Mouse (Mus musculus) cerebellum, adult 9-11 months (tissue): ENCODE measurements around the gene Gm20695.

Experiments used
- DNase-seq: peaks from one replicate; pipeline ENCODE4 v3.0.0; 2022

Gene Gm20695

DNA sequence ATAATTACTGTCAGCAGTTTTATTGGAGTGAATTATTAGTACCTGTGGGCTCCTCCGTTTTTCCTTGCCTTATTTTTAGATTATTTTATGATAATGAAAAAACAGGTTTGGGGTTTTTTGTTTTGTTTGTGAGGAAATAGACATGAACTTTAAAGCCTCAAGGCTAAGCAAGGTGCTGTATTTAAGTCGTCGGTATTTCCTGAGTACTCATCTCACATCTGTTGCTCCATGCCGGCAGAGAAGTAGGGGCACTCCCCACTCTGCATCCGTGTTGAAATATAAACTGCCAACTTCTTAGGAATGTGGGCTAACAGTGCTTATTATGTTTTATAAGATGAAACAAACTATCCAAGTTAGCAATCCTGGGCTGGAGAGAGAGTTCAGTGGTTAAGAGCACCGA, 11.6 kb downstream of the Gm20695 start:
- DNase-seq, result no peak

DNA sequence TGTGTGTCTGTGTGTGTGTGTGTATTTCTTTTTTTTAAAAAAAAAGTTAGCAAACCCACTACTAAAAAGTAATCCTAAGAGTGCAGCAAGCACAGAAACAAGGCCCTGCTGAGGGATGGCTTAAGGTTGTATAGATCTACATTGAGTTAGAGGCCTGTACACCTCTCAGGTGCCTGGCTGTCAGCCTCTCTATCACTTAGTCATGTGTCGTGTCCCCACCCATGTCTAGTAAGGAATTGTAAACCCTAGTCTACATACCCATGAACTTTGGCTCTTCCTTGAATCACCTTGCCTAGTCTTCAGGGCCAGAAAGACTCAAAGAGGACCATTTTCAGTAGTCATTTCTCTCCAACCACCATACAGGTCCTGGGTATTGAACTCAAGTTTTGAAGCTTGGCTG, 12.1 kb downstream of the Gm20695 start:
- no peak for DNase-seq

DNA sequence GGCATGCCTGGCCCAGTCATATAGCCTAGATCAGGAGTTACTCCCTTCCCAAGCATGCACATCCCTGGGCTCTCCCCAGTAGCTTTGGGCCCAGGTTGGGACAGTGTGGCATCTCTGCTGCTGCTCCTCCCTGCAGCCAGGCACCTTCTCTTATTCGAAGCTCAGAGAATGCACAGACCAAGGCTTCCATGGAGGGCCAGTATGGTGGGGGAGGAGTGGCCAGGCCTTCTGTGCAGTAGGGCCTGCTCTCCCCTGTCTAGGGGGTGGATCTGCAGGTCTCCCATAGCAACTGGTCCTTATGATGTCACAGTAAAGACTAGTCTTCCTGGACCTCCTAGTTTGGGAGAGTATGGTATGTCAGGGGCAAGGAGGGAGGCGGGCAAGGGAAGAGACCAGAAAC, 23.0 kb downstream of the Gm20695 start:
- DNase-seq, result no peak

DNA sequence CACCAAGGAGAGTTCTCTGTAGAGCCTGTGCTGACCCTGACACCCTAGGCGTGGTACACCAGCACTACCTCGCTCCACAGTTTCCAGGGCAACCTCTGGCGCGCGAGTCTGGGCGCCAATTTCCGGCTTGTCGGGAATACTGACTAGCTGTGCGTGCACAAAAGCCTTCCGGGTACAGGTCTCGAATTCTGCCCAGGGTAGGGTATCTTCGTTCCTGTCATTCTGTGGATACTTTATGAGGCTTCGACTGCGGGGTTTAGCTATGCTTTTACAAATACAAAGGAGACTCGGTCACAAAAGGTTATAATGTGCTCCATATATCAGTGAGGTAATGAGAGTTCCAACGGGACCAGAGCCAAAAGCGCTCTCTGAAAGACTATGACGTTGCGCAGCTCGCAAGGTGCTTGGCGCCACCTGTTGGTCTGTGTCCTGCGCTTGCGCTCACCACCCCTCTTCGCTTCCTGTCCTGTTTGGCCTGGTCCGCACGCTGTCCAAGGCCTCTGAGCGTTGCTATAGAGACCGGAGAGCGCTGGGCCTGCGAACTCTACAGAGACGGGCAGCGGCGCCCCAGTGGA, 24.2 kb downstream of the Gm20695 start, which contains the start of the genes 1700037C18Rik and Cluap1:
Gene 1700037C18Rik (minus strand): TSS at position 153 of the 575 bp plus-strand sequence.
Gene Cluap1 (plus strand): TSS at position 265 of the 575 bp plus-strand sequence.
- peak; percentile 95 for DNase-seq

DNA sequence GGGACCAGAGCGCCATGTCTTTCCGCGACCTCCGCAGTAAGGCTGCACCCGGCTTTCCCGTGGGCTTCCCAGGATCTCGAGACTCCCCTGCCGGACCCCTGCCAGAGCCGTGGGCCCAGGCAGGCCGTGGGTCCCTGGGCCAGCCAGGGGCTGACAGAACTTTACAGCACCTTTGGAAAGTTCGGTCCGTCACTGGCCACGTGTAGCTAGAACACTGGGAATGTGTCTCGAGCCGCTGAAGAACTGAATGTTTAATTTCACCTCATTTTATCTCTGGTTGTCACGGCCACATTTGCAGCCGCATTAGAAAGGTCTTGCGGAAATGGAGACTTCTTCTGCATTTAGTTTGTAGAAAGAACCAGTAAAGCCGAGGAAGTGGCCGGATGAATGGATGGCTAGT, 24.7 kb downstream of the Gm20695 start:
- no peak for DNase-seq

DNA sequence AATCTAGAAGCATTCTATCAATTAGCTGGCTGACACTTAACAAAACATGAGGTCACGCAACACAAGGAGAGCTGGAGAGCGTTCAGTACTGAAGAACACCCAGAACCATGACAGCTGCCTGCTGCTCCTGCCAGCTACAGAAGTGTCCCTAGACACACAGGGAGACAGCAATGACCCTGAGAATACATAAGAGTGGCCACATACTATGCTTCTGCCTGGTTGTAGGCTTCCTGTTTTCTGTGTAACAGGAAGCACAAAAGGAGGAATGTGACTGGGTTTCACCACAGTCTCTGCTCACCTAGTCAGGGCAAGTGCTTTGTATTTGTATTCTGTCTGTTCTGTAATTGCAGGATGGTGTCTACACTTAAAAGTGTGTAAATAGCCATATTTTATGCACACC, 36.3 kb downstream of the Gm20695 start:
- DNase-seq, result no peak

DNA sequence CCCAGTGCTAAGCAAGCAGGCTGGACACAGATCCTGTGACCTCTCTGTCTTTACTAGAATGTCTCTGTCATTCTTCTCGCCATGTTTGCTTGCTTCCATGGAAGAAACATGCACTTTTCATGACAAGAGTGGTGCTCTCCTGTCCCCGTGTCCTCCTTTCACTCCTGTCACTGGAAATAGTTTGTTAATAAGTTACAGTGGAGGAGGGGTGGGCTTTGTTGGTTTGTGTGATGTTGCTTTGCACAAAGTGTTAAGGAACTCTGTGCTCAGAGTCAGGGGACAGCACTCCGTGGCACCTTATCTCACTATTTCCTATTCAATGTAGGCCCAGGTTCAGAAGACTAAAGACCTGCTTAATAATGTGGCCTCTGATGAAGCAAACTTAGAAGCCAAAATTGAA, 39.1 kb downstream of the Gm20695 start:
- no peak for DNase-seq

DNA sequence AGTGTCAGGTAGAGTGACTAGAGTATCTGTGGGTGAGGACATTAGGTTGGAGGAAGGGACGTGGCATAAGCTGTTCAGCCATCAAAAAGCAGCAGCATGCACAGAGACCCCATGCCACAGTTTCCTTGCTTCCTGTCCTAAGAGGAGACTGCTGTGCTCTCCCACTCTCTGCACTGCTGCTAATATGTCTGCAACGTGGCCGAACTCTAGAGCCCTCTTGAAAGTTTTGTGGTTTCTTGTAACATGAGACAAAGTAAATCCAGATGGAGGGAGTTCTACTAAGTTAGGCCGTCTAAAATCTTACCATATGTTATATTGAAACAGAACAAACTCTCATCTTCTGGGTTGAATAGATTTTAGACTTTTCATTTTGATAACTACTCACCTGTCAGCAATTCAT, 39.5 kb downstream of the Gm20695 start:
- no peak for DNase-seq

DNA sequence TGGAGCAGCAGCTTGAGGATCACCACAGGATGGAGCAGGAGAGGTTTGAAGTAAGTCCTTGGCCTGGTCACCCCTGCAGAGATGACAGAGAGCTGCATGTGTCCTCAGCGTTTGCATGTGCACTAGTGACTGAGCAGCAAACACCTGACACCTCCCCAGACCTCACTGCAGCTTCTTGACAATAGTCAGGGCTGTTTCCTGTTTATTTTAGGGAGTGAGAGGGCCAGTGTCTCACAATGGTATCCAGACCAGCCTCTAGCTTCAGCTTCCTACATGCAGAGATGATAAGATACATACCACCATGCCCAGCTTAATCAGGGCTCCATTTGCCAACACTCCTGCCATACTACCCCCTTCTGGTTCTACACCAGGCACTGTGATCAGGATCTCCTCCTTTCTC, 44.1 kb downstream of the Gm20695 start:
- DNase-seq, result no peak

DNA sequence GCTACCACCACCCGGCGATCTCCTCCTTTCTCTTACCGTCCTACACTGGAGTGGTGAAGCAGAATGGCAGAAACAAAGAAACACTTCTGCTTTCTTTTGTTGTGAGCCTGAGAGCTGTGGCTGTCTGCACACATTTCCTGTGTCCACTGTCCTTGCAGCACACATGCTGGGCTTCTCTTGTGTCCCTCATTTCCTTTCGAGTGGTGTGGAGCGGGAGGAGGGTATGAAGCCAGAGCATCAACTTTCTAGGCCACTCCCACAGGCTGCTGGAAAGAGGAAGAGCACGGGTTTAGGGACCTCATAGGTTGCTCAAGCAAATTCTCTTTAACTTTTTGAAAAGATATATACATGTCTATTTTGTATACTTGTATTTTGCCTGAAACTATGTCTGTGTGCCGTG, 44.7 kb downstream of the Gm20695 start:
- no peak for DNase-seq

DNA sequence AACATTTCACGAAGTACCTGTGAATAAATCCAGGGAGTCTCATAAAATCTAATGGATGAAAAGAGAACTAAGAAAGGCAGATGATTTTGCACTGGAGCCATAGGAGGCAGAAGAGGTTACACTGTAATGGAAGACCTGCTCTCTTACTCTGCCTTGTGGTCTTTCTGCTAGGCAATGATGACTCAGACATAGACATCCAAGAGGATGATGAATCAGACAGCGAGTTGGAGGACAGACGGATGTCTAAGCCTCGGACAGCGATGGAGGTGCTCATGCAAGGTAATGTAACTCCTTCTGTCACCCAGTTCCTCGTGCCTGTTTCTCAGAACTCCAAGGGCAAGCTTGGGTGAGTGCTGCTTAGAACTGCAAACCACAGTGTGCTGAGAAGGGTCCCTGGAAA, 49.1 kb downstream of the Gm20695 start:
- DNase-seq, result no peak

DNA sequence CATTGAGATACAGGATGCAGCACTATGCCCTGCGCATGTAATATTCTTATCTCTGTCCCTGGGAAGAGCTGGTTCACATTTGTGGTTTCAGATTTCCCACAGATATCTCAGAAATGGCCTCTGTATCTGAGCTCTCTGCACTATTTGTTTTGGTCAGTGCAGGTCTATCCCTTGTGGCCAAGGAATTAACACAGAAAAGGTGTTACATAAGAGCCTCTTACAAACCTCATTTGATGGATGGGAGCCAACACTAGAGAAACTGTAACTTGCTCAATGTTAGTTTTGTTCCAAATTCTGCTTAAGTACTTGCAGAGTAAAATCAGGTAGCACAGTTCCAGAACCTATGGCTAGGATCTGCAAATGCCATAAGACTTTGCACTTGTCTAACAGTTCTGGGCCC, 49.6 kb downstream of the Gm20695 start:
- no peak for DNase-seq

DNA sequence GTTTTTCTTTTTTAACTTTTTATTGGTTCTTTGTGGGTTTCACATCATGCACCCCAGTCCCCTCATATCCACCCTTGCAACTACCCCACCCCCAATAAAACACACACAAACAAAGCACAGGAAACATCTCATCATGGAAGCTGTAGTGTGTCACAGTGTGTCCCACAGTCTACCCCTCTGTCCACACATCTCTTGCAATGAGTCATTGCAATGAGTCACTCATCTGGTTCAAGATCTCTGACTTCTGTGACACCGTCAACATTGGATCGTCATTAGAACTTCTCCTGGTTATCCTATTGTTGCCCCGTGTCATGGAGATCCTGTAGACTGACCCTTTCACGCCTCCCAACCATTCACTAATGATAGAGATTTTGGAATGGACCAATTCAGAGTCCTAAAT, 50.3 kb downstream of the Gm20695 start:
- DNase-seq, result no peak

DNA sequence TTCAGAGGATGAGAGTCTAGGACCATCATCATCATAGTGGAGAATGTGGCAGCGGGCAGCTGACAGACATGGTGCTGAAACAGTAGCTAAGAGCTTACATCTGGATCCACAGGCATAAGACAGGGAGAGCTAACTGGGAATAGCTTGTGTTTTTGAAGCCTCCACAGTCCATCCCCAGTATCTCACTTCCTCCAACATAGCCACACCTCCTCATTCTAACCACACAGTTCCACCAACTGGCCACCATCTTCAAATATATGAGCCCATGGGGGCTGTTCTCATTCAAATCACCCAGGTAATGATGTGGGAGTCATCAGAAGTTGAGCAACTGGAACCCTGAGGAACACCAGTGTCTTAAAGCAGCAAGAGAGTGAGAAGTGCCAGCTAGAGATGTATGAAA, 66.7 kb downstream of the Gm20695 start:
- DNase-seq, result no peak

DNA sequence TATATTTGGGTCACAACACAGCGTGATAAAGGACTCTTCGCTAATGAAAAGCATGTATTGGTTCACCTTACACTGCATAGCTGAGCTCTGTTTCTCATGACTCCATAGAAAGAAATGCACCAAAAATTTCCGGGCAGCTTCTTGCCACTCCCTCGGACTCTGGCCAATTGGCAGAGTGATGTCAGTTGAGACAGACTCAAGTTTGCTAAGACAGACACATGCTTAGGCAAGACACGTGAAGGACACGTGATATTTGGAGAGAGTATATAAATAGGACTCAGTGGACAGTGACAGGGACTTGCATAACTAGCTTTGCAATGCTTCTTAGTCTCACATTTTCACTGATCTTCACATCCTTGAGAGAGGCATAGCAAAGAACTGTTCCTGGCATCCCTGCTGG, 71.9 kb downstream of the Gm20695 start:
- peak; percentile 73 for DNase-seq

DNA sequence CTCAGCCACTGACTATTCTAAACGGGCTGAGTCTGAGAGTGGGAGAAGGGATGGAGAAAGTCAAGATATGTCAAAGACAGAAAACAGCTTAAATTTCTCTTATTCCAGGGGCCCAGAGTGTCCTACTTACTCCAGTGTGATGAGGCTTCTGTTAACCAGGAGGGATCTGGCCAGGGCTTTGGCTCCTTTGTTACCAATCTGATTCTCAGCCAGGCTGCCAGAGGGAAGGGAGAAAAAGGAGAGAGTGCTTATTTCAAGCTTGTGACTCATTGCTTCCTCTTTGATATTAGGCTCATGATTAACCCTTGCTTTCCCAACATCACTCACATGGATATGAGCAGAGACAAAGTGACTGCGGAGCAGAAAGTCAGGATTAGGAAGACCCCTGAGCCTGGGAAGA, 74.8 kb downstream of the Gm20695 start:
- peak; percentile 70 for DNase-seq

DNA sequence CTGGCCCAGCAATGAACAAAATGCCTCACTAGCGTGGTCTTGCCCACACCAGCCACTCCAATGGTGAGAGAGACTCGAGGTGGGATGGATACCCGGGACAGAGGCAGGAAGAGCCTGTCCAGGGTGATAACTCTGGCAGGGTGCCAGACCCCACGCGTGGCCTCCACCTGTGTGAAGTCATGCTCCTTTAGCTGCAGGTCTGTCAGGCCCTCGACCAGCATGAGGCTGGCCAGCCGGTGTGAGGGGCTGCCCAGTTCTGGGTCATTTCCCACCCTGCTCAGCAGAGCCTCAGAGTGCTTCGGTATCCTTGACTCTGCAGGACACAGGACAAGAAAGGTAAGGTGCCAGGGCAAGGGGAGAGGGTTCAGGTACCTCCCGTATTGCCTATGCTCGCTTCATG, 80.5 kb downstream of the Gm20695 start:
- peak; percentile 59 for DNase-seq

DNA sequence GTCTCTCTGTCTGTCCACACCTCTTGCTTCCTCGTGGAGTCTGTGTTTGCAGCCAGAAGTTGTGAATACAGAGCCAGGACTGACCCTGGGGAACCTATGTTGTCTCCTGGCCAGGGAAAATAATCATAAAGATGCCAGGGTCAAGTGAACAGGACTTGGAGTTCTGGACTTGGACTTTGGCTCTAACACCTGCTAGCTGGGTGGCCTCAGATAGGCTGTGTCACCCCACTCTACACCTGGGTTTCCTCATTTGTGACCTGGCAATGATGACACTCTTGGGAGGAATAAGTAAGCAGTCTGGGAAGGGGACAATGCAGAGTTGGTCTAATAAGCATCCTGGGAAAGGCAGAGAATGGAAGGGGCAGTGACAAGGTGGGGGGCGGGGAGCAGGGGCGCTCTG, 81.1 kb downstream of the Gm20695 start:
- DNase-seq, result no peak
